Mouse (Mus musculus): ENCODE results near the gene E130208F15Rik. TPM values are rescaled to one million over a fixed set of nuclear protein-coding genes. Genes with fewer than 3 reads are reported as not detected.
A peak's percentile ranks its signal among the peaks of the same experiment; 100 is the strongest.

E130208F15Rik gene
- polyA plus RNA-seq, 1 experiment from 2014 or later, result not detected

GRCm38 (mm10) chr7:30360028-30360427, 38.5 kb downstream of the E130208F15Rik start:
- peak overlapping the region; percentile 80 for H3K4me2 ChIP-seq (ENCODE audit: low read depth, low read length)

GRCm38 (mm10) chr7:30362652-30363343, 41.3 kb downstream of the E130208F15Rik start, which contains the start of gene Lrfn3:
Gene Lrfn3, minus strand, starts transcription at chr7:30362772.
- H3K4me1 ChIP-seq (ENCODE audit: control insufficient read depth, insufficient read depth, low read length), result peaks cover 42% of the 10 kb centered on the region
- peak within 1 kb of the TSS; percentile 80 for H3K4me2 ChIP-seq (ENCODE audit: low read depth, low read length)
- ATAC-seq (ENCODE audit: low read depth), result peak; percentile 72
- peak within 1 kb of the TSS; percentile 73 for H3K4me3 ChIP-seq (ENCODE audit: low read depth, low read length)
- H3K36me3 ChIP-seq (ENCODE audit: control insufficient read depth, insufficient read depth, low read length), result peaks cover 8% of the 10 kb centered on the region; the same call in 1 of the 2 replicates
- peak within 1 kb of the TSS; percentile 94 for H3K9ac ChIP-seq (replicated peaks; ENCODE audit: low read depth, low read length)
- peak within 1 kb of the TSS; percentile 55 for H3K27ac ChIP-seq (ENCODE audit: low read depth, low read length)
- H3K27me3 ChIP-seq (ENCODE audit: control insufficient read depth, insufficient read depth, low read length), result no peaks in the 10 kb centered on the region
- H3K9me3 ChIP-seq (ENCODE audit: control insufficient read depth, low read length), result no peaks in the 10 kb centered on the region
- under 1% methylated on average over 30 of the region's 55 CpGs for WGBS

More at GRCm38 (mm10) chr7:30360028-30360427, 38.5 kb downstream of the E130208F15Rik start:
- Histone ChIP-seq H3K27me3 (ENCODE audit: control insufficient read depth, insufficient read depth, low read length) (no peaks in the 10 kb centered on the region), H3K9ac (replicated peaks; ENCODE audit: low read depth, low read length) (no peak overlapping the region), H3K4me1 (ENCODE audit: control insufficient read depth, insufficient read depth, low read length) (peaks cover 42% of the 10 kb centered on the region), H3K9me3 (ENCODE audit: control insufficient read depth, low read length) (no peaks in the 10 kb centered on the region), H3K27ac (ENCODE audit: low read depth, low read length) (no peak overlapping the region), H3K36me3 (ENCODE audit: control insufficient read depth, insufficient read depth, low read length) (peaks cover 8% of the 10 kb centered on the region), H3K4me3 (ENCODE audit: low read depth, low read length) (0 out of 2 replicates have a peak overlapping the region, but pooled peaks have one; percentile 16)
- 85% methylated on average over 17 of the region's 17 CpGs for WGBS
- ATAC-seq (ENCODE audit: low read depth), result no peak

DNA sequence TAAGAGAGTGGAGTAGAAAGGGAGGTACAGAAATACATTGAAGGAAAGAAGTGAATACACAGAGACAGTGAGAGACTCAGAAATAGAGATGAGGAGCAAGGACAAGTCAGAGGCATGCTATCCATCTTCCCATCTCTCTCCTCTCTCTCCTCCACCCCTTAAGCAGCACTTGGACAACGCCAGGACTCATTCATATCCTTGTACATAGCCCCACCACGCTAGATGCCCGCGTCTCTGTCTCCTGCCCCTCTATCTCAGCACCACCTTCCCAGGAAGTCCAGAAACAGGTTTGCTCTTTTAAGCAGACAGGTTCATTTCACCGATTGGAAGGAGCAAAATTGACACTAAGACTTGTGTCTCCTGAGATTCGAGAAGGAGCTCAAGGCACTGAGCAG, 41.8 kb downstream of the E130208F15Rik start:
- Histone ChIP-seq H3K27ac (ENCODE audit: low read depth, low read length) (peak overlapping the region; percentile 55), H3K4me2 (ENCODE audit: low read depth, low read length) (peak overlapping the region; percentile 80), H3K4me3 (ENCODE audit: low read depth, low read length) (peak overlapping the region; percentile 73), H3K4me1 (ENCODE audit: control insufficient read depth, insufficient read depth, low read length) (peaks cover 38% of the 10 kb centered on the region), H3K9ac (replicated peaks; ENCODE audit: low read depth, low read length) (peak overlapping the region; percentile 94), H3K9me3 (ENCODE audit: control insufficient read depth, low read length) (no peaks in the 10 kb centered on the region), H3K27me3 (ENCODE audit: control insufficient read depth, insufficient read depth, low read length) (no peaks in the 10 kb centered on the region), H3K36me3 (ENCODE audit: control insufficient read depth, insufficient read depth, low read length) (peaks cover 8% of the 10 kb centered on the region; the same call in 1 of the 2 replicates)
- 49% methylated on average over 6 of the region's 6 CpGs for WGBS
- peak; percentile 22; the same call in 1 of the 2 replicates for ATAC-seq (ENCODE audit: low read depth)

DNA sequence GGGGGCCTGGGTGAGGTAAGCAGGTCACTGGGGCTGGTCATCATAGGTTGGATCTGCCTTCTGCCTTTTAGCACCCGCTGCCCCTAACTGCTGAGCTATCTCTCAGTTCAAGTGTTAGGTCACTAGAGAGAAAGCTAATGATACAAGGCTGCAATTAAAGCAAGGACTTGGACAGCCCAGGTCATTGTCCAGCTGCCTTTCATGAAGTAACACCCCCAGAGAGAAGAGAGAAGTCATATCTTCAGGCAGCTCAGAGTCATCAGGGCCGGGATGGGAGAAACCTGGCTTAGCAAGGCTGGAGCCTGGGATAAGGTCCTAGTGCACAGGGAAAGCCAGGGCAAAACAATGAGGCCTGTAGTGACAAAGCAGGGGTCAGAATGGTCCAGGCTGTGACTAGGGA, 45.9 kb downstream of the E130208F15Rik start:
- Histone ChIP-seq H3K36me3 (ENCODE audit: control insufficient read depth, insufficient read depth, low read length) (no peaks in the 10 kb centered on the region), H3K4me1 (ENCODE audit: control insufficient read depth, insufficient read depth, low read length) (peaks cover 7% of the 10 kb centered on the region), H3K27ac (ENCODE audit: low read depth, low read length) (no peak overlapping the region), H3K9ac (replicated peaks; ENCODE audit: low read depth, low read length) (no peak overlapping the region), H3K27me3 (ENCODE audit: control insufficient read depth, insufficient read depth, low read length) (no peaks in the 10 kb centered on the region), H3K4me3 (ENCODE audit: low read depth, low read length) (no peak overlapping the region), H3K4me2 (ENCODE audit: low read depth, low read length) (no peak overlapping the region), H3K9me3 (ENCODE audit: control insufficient read depth, low read length) (no peaks in the 10 kb centered on the region)
- ATAC-seq (ENCODE audit: low read depth), result no peak
- WGBS, result 71% methylated on average over 2 of the region's 2 CpGs

Other genes with a start within 250 kb of the E130208F15Rik start
- 10.2 and 11.0 TPM in 2 replicates for gene Zfp82, start 248.8 kb upstream of the E130208F15Rik start, polyA plus RNA-seq (2014; fragmentation: Nextera tagmentation; extraction: Ambion mirVana)
- gene Gm26920, start 231.3 kb upstream of the E130208F15Rik start, polyA plus RNA-seq (2014; fragmentation: Nextera tagmentation; extraction: Ambion mirVana), result 2.1 and 4.3 TPM in 2 replicates
- 13.8 and 17.1 TPM in 2 replicates for gene Zfp566, start 231.2 kb upstream of the E130208F15Rik start, polyA plus RNA-seq (2014; fragmentation: Nextera tagmentation; extraction: Ambion mirVana)
- gene Zfp260, start 227.0 kb upstream of the E130208F15Rik start, polyA plus RNA-seq (2014; fragmentation: Nextera tagmentation; extraction: Ambion mirVana), result 87.8 and 102 TPM in 2 replicates
- gene Zfp382, start 199.8 kb upstream of the E130208F15Rik start, polyA plus RNA-seq (2014; fragmentation: Nextera tagmentation; extraction: Ambion mirVana), result 13.5 and 14.4 TPM in 2 replicates
- 9.9 and 17.6 TPM in 2 replicates for gene Zfp146, start 152.0 kb upstream of the E130208F15Rik start, polyA plus RNA-seq (2014; fragmentation: Nextera tagmentation; extraction: Ambion mirVana)
- 4.7 and 5.9 TPM in 2 replicates for gene Cox7a1, start 137.6 kb upstream of the E130208F15Rik start, polyA plus RNA-seq (2014; fragmentation: Nextera tagmentation; extraction: Ambion mirVana)
- gene Capns1, start 122.9 kb upstream of the E130208F15Rik start, polyA plus RNA-seq (2014; fragmentation: Nextera tagmentation; extraction: Ambion mirVana), result 61.7 and 63.1 TPM in 2 replicates
- gene Polr2i, start 89.8 kb upstream of the E130208F15Rik start, polyA plus RNA-seq (2014; fragmentation: Nextera tagmentation; extraction: Ambion mirVana), result 176 and 217 TPM in 2 replicates
- gene Tbcb, start 89.5 kb upstream of the E130208F15Rik start, polyA plus RNA-seq (2014; fragmentation: Nextera tagmentation; extraction: Ambion mirVana), result 402 and 413 TPM in 2 replicates
- not detected in 2 replicates for gene Ovol3, start 86.0 kb upstream of the E130208F15Rik start, polyA plus RNA-seq (2014; fragmentation: Nextera tagmentation; extraction: Ambion mirVana)
- 0.99 and 1.0 TPM in 2 replicates for gene Thap8, start 41.6 kb upstream of the E130208F15Rik start, polyA plus RNA-seq (2014; fragmentation: Nextera tagmentation; extraction: Ambion mirVana)
- gene Wdr62, start 41.3 kb upstream of the E130208F15Rik start, polyA plus RNA-seq (2014; fragmentation: Nextera tagmentation; extraction: Ambion mirVana), result 3.1 and 3.7 TPM in 2 replicates
- 115 and 133 TPM in 2 replicates for gene Clip3, start 30.0 kb upstream of the E130208F15Rik start, polyA plus RNA-seq (2014; fragmentation: Nextera tagmentation; extraction: Ambion mirVana)
- gene Alkbh6, start 13.0 kb upstream of the E130208F15Rik start, polyA plus RNA-seq (2014; fragmentation: Nextera tagmentation; extraction: Ambion mirVana), result 134 and 137 TPM in 2 replicates
- 12.7 and 16.9 TPM in 2 replicates for gene Syne4, start 6.9 kb upstream of the E130208F15Rik start, polyA plus RNA-seq (2014; fragmentation: Nextera tagmentation; extraction: Ambion mirVana)
- 16.3 and 20.1 TPM in 2 replicates for gene Sdhaf1, start 2.2 kb downstream of the E130208F15Rik start, polyA plus RNA-seq (2014; fragmentation: Nextera tagmentation; extraction: Ambion mirVana)
- gene Lrfn3, start 41.0 kb downstream of the E130208F15Rik start, polyA plus RNA-seq (2014; fragmentation: Nextera tagmentation; extraction: Ambion mirVana), result 12.2 and 14.1 TPM in 2 replicates
- gene Tyrobp, start 92.0 kb downstream of the E130208F15Rik start, polyA plus RNA-seq (2014; fragmentation: Nextera tagmentation; extraction: Ambion mirVana), result 23.3 and 39.9 TPM in 2 replicates
- 1.1 TPM in 1 of 2 replicates, not detected in the other for gene Hcst, start 98.1 kb downstream of the E130208F15Rik start, polyA plus RNA-seq (2014; fragmentation: Nextera tagmentation; extraction: Ambion mirVana)
- gene Nfkbid, start 100.0 kb downstream of the E130208F15Rik start, polyA plus RNA-seq (2014; fragmentation: Nextera tagmentation; extraction: Ambion mirVana), result 2.5 and 3.1 TPM in 2 replicates
- 641 and 675 TPM in 2 replicates for gene Aplp1, start 123.8 kb downstream of the E130208F15Rik start, polyA plus RNA-seq (2014; fragmentation: Nextera tagmentation; extraction: Ambion mirVana)
- gene Kirrel2, start 135.9 kb downstream of the E130208F15Rik start, polyA plus RNA-seq (2014; fragmentation: Nextera tagmentation; extraction: Ambion mirVana), result 0.27 and 0.89 TPM in 2 replicates
- gene Nphs1, start 136.6 kb downstream of the E130208F15Rik start, polyA plus RNA-seq (2014; fragmentation: Nextera tagmentation; extraction: Ambion mirVana), result 0.30 TPM in 1 of 2 replicates, not detected in the other
- gene Prodh2, start 171.9 kb downstream of the E130208F15Rik start, polyA plus RNA-seq (2014; fragmentation: Nextera tagmentation; extraction: Ambion mirVana), result not detected in 2 replicates
- 110 and 111 TPM in 2 replicates for gene Arhgap33, start 213.3 kb downstream of the E130208F15Rik start, polyA plus RNA-seq (2014; fragmentation: Nextera tagmentation; extraction: Ambion mirVana)
- 7.0 and 8.4 TPM in 2 replicates for gene Hspb6, start 230.4 kb downstream of the E130208F15Rik start, polyA plus RNA-seq (2014; fragmentation: Nextera tagmentation; extraction: Ambion mirVana)
- gene Proser3, start 230.6 kb downstream of the E130208F15Rik start, polyA plus RNA-seq (2014; fragmentation: Nextera tagmentation; extraction: Ambion mirVana), result 9.3 and 11.1 TPM in 2 replicates
- 55.4 and 57.4 TPM in 2 replicates for gene Lin37, start 238.1 kb downstream of the E130208F15Rik start, polyA plus RNA-seq (2014; fragmentation: Nextera tagmentation; extraction: Ambion mirVana)
- 99.4 and 99.6 TPM in 2 replicates for gene U2af1l4, start 241.6 kb downstream of the E130208F15Rik start, polyA plus RNA-seq (2014; fragmentation: Nextera tagmentation; extraction: Ambion mirVana)
- 8.1 and 9.4 TPM in 2 replicates for gene Gm49396, start 241.6 kb downstream of the E130208F15Rik start, polyA plus RNA-seq (2014; fragmentation: Nextera tagmentation; extraction: Ambion mirVana)
- 111 and 126 TPM in 2 replicates for gene Psenen, start 241.9 kb downstream of the E130208F15Rik start, polyA plus RNA-seq (2014; fragmentation: Nextera tagmentation; extraction: Ambion mirVana)
- gene Igflr1, start 243.7 kb downstream of the E130208F15Rik start, polyA plus RNA-seq (2014; fragmentation: Nextera tagmentation; extraction: Ambion mirVana), result 2.8 and 3.7 TPM in 2 replicates

Measured in neural tube, embryonic 14.5 days (tissue).